Mouse (Mus musculus): ENCODE data around the gene Mr1.

- TF ChIP-seq CTCF (IDR thresholded peaks at IDR 0.05; ENCODE audit: borderline replicate concordance, extremely low read depth, insufficient read depth, insufficient read length): no peak
- TF ChIP-seq POLR2A (IDR thresholded peaks at IDR 0.05; ENCODE audit: borderline replicate concordance, extremely low read depth, insufficient read depth, insufficient read length, poor library complexity, severe bottlenecking): no peak
Measured at GRCm38 (mm10) chr1:155108412-155108811, 38.2 kb downstream of the Mr1 start.
